Mouse (Mus musculus): ENCODE data around the gene Midn.

DNA sequence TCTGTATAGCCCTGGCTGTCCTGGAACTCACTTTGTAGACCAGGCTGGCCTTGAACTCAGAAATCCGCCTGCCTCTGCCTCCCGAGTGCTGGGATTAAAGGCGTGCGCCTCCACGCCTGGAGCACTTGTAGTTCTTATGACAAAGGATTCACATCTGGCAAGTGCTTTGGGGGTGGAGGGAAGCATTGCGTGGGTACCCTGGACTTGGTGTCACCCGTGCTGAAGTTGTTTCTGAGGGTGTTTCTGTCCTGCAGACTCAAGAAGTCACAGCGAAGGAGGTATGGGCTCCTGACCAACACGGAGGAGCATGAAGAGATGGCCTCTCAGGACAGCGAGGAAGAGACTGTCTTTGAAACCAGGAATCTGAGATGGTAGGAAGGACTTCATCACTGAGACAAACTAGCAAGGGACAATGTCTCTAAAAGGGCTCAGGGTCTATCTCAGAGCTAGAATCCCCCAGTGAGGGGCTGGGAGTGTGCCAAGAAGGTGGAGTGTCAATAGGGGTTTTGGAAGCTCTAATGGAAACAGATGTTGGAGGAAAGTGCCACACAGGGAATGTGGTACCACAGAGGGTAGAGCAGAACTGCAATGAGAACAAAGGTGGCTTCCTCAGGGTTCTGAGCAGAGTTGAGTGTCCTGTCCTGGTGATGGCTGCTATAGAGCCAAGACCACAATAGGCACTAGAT is 26.0 kb downstream of the Midn start:
- TF ChIP-seq CTCF (IDR thresholded peaks at IDR 0.05; ENCODE audit: control insufficient read depth, insufficient read depth, low read length) (no peak), POLR2A (IDR thresholded peaks at IDR 0.05; ENCODE audit: borderline replicate concordance, control insufficient read depth, low read depth, low read length) (no peak)
